Mouse (Mus musculus) right cerebral cortex, postnatal 4 days (tissue): ENCODE measurements at regions not wholly inside any gene's neighbourhood (a gene's known extent, or its start where the extent isn't known, plus 50 kb on each side); places are given as distances from the start of the nearest gene placed in this dataset.
"Not testable (repeated sequence)": the region's sequence is repeated elsewhere in the genome, so short reads cannot be mapped to it uniquely, and the experiment has no call there.

ENCODE experiments used
- DNase-seq: peaks from one replicate; pipeline ENCODE4 v3.0.0-alpha.2; 2022

GRCm38 (mm10) chr3:3302657-3303056, 2447.9 kb upstream of the Gm8797 start:
- not testable (repeated sequence) for DNase-seq

GRCm38 (mm10) chr3:3308461-3308860, 2442.1 kb upstream of the Gm8797 start:
- no peak for DNase-seq

GRCm38 (mm10) chr3:3308996-3309395, 2441.6 kb upstream of the Gm8797 start:
- DNase-seq, result no peak

- DNase-seq, result no peak
Observed at GRCm38 (mm10) chr3:3310811-3311210, 2439.8 kb upstream of the Gm8797 start.

GRCm38 (mm10) chr3:3349634-3350033, 2401.0 kb upstream of the Gm8797 start:
- DNase-seq, result no peak

- not testable (repeated sequence) for DNase-seq
Observed at GRCm38 (mm10) chr3:3370859-3371258, 2379.7 kb upstream of the Gm8797 start.

GRCm38 (mm10) chr3:3388056-3388770, 2362.4 kb upstream of the Gm8797 start:
- DNase-seq, result peak; percentile 28
